Mouse (Mus musculus): ENCODE results near the gene Gm12845.
A peak's percentile ranks its signal among the peaks of the same experiment; 100 is the strongest.
"Not testable (repeated sequence)": the region's sequence is repeated elsewhere in the genome, so short reads cannot be mapped to it uniquely, and the experiment has no call there.

Gm12845 gene

GRCm38 (mm10) chr4:117724112-117724511 lies at the start of gene Gm12845:
Gene Gm12845 (plus strand): TSS chr4:117724412.
- DNase-seq (ENCODE audit: extremely low read depth, insufficient read length, low spot score) = no peak

GRCm38 (mm10) chr4:117676903-117677302 lies 47.3 kb upstream of the Gm12845 start:
- DNase-seq (ENCODE audit: extremely low read depth, insufficient read length, low spot score) = no peak

GRCm38 (mm10) chr4:117680963-117681362 lies 43.2 kb upstream of the Gm12845 start:
- DNase-seq (ENCODE audit: extremely low read depth, insufficient read length, low spot score) = no peak

- peak; percentile 80 for DNase-seq (ENCODE audit: extremely low read depth, insufficient read length, low spot score)
These were observed 42.2 kb upstream of the Gm12845 start, which contains the start of gene Dmap1 for GRCm38 (mm10) chr4:117681931-117682461. Gene Dmap1 (minus strand): TSS chr4:117682273.

GRCm38 (mm10) chr4:117682463-117682862 lies 41.7 kb upstream of the Gm12845 start:
- DNase-seq (ENCODE audit: extremely low read depth, insufficient read length, low spot score) = no peak

GRCm38 (mm10) chr4:117683048-117683768 lies 41.0 kb upstream of the Gm12845 start:
- DNase-seq (ENCODE audit: extremely low read depth, insufficient read length, low spot score) = no peak

- DNase-seq (ENCODE audit: extremely low read depth, insufficient read length, low spot score) = no peak
These were observed 37.9 kb upstream of the Gm12845 start for GRCm38 (mm10) chr4:117686354-117686753.

- peak; percentile 10 for DNase-seq (ENCODE audit: extremely low read depth, insufficient read length, low spot score)
These were observed 18.9 kb upstream of the Gm12845 start for GRCm38 (mm10) chr4:117705361-117705760.

GRCm38 (mm10) chr4:117708780-117709550 lies 15.2 kb upstream of the Gm12845 start:
- DNase-seq (ENCODE audit: extremely low read depth, insufficient read length, low spot score) = no peak

- DNase-seq (ENCODE audit: extremely low read depth, insufficient read length, low spot score) = no peak
These were observed 11.9 kb upstream of the Gm12845 start for GRCm38 (mm10) chr4:117712314-117712713.

GRCm38 (mm10) chr4:117713303-117714098 lies 10.7 kb upstream of the Gm12845 start:
- no peak for DNase-seq (ENCODE audit: extremely low read depth, insufficient read length, low spot score)

- DNase-seq (ENCODE audit: extremely low read depth, insufficient read length, low spot score) = no peak
These were observed 7.7 kb downstream of the Gm12845 start for GRCm38 (mm10) chr4:117731926-117732325.

GRCm38 (mm10) chr4:117737559-117737958 lies 13.3 kb downstream of the Gm12845 start:
- peak; percentile 5 for DNase-seq (ENCODE audit: extremely low read depth, insufficient read length, low spot score)

GRCm38 (mm10) chr4:117752469-117752868 lies 28.3 kb downstream of the Gm12845 start:
- DNase-seq (ENCODE audit: extremely low read depth, insufficient read length, low spot score) = not testable (repeated sequence)

- DNase-seq (ENCODE audit: extremely low read depth, insufficient read length, low spot score) = no peak
These were observed 35.9 kb downstream of the Gm12845 start for GRCm38 (mm10) chr4:117760151-117760550.

- DNase-seq (ENCODE audit: extremely low read depth, insufficient read length, low spot score) = no peak
These were observed 41.2 kb downstream of the Gm12845 start, which contains the start of gene Klf17 for GRCm38 (mm10) chr4:117765416-117765815. Gene Klf17 (minus strand): TSS chr4:117765648.

GRCm38 (mm10) chr4:117770935-117771334 lies 46.7 kb downstream of the Gm12845 start:
- DNase-seq (ENCODE audit: extremely low read depth, insufficient read length, low spot score) = no peak

- DNase-seq (ENCODE audit: extremely low read depth, insufficient read length, low spot score) = no peak
These were observed 48.7 kb downstream of the Gm12845 start for GRCm38 (mm10) chr4:117772960-117773359.

All from 3134 (cell line).